Mouse (Mus musculus): ENCODE measurements around the gene Tyrp1.

Gene Tyrp1

DNA sequence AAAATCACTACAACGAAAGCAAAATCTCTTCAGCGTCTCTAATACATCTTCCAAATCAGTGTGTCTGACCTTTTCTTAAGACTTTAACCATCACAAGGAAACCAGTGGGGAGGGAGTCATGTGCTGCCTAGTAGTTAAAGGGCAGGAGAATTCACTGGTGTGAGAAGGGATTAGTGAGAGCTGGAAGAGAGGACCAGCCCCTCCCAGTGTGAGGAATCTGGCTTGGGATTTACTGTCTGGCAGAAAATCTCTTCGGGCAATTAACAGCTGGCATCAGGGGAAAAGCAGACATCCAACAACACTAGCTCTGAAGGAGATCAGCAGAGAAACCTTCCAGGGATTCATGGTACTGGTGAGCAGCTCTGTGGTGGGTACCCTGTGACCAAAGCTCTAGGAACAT, at the start of gene Tyrp1:
Gene Tyrp1, plus strand, starts transcription at position 74 of the 400 bp plus-strand sequence.
- in situ Hi-C loops (cut with MboI; ENCODE audit: unreplicated experiment in 2 of 2): no loop called here

- in situ Hi-C loops (cut with MboI; ENCODE audit: unreplicated experiment in 2 of 2): no loop called here
Measured at GRCm38 (mm10) chr4:80788339-80788738, 45.6 kb upstream of the Tyrp1 start.

DNA sequence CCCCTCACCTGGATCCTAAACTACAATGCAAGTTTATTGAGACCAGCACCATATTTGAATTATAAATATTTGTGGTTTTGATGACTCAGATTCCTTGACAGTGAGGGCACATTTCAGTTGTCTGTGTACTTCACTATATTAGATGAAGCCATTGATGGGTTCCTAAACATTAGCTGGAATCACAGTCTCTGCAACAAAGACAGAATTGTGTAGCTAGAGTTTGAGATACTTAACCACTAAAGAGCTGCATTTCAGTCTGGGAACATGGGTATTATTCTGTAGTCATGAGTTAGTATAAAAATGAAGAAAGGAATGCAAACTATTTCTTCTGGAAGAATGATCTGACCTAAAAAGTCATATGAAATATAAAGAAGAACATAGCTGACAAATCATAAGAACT, 14.4 kb upstream of the Tyrp1 start:
- in situ Hi-C loops (cut with MboI; ENCODE audit: unreplicated experiment in 2 of 2): no loop called here

GRCm38 (mm10) chr4:80821945-80822344, 12.0 kb upstream of the Tyrp1 start:
- in situ Hi-C loops (cut with MboI; ENCODE audit: unreplicated experiment in 2 of 2): no loop called here

DNA sequence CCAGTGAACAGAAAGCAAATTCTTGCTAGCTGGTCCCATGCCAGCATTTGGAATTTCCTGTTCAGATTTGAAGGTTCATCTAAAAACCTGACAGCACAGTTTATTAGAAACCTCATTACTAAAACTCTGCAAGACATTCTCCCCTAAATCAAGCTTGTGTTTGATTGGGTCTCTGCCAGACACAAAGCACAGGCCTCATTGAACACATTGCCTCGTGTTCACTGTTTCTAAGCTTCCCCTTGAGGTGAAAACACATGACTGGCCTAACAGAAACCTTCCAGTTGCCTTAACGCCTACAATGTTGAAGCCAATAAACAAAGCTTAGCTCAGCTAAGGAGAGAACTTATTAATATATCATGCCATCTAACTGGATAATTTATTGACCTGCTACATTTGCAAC, 5.7 kb upstream of the Tyrp1 start:
- in situ Hi-C loops (cut with MboI; ENCODE audit: unreplicated experiment in 2 of 2): no loop called here

DNA sequence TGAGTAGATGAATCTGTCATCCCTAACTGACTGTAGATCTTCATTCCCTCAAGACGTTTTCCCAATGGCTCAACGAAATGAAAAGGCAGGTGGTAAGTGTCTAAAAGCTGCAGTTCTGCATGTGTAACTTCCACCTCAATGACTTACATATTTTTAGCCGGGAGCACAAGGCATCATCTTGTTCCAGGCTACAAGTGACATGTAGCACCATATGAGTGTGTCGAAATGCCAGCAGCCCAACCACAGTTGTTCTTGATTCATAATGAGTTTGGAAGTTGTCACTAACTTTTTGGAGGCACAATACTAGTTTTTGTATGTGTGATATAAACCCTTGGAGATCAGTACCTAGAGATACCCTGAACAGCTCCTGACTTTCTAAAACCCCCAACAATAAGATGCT, 5.4 kb downstream of the Tyrp1 start:
- in situ Hi-C loops (cut with MboI; ENCODE audit: unreplicated experiment in 2 of 2): no loop called here

DNA sequence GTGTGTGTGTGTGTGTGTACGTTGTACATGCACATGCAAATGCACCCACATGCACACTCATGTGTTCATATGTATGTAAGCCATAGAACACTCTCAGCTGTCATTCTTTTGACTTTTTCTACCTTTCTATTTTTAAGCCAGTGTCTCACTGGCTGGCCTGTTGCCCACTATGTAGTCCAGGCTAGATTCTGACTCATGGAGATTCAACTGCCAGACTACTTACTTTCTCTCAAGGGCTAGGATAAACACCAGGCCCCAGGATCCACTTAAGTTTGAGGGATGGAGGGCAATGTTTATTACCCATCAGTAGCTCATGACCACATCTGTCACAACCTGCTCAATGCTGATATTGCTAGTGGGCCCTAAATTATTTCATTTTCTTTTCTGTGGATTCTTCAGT, 8.1 kb downstream of the Tyrp1 start:
- in situ Hi-C loops (cut with MboI; ENCODE audit: unreplicated experiment in 2 of 2): no loop called here

GRCm38 (mm10) chr4:80843752-80844151, 9.8 kb downstream of the Tyrp1 start:
- in situ Hi-C loops (cut with MboI; ENCODE audit: unreplicated experiment in 2 of 2): no loop called here

DNA sequence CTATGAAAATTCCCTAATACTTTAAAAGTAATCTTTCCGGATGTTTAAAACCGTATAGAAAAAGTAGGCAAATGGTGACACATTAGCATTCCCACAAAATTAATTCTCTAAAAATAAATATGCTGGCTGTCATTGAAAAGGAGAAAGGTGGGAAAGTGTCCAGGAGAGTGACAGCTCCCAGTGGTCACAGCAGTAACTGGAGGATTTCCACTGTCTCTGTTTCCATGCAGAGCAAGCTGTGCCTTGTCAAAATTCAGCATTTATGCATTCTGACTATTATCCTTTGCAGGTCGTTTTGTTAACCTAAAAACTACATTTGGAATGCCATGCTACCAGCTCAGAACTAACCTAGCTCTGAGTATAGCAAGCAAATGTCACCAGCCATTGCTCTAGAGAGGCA, 12.1 kb downstream of the Tyrp1 start:
- in situ Hi-C loops (cut with MboI; ENCODE audit: unreplicated experiment in 2 of 2): no loop called here

DNA sequence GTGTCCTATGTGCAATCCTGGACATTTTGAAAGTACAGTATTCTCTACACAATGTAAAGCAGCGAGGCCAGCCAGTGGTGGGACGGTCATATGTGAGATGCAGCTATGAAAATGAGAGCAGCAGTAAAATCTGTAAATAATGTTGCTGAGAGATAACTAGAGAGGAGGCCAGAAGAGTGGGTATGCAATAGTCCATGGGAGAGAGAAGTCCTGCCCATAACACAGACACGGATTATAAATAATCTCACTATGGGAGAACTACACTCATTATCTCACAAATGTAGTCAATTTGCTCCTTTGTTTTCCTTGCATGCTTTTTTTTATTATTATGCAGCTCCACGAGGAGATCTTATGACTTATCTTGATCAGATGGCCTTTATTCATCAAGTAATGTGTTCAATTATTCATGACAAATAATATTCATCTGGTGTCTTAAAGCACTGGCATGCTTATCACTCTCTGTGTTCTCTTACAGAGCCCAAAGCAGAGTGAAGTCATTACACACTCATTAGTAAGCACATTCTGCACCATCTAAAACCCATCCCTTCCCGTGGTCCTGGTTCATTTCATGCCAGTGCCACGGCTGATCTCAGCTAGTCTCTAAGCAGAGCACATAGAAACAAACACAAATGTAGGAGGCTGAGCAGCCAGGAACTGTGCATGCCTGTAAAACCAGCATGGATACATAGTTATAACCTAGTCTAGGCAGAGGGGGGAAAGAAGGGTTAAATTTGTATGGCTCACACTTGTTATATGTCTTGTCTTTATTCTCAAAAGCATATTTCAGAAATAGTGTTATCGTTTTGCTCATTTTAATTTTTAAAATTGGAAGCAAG, 18.9 kb downstream of the Tyrp1 start:
- in situ Hi-C loops (cut with MboI; ENCODE audit: unreplicated experiment in 2 of 2): no loop called here

- in situ Hi-C loops (cut with MboI; ENCODE audit: unreplicated experiment in 2 of 2): no loop called here
Measured at GRCm38 (mm10) chr4:80855495-80855894, 21.6 kb downstream of the Tyrp1 start.

- in situ Hi-C loops (cut with MboI; ENCODE audit: unreplicated experiment in 2 of 2): no loop called here
Measured at GRCm38 (mm10) chr4:80862962-80863361, 29.0 kb downstream of the Tyrp1 start.

- in situ Hi-C loops (cut with MboI; ENCODE audit: unreplicated experiment in 2 of 2): no loop called here
Measured at GRCm38 (mm10) chr4:80863906-80864305, 30.0 kb downstream of the Tyrp1 start.

DNA sequence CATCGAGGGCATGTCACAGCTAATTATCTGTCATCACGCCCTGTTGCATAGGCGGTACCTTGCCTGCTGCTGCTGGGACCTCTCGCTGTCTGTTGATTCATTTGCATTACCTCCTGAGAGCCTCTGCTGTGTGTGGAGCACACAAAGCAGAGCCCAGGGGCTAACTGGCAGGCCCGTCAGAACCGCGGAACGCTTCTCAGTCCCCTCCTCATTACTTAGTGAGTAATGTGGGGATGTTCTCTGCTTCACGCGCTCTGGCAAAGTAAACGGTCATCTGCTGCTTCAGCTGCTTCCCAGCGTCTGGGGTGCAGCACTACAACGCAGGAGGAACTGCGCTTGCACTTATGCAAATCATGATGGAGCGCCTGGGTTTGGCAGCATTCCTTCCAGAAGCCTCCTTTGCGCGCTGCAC, 30.6 kb downstream of the Tyrp1 start:
- in situ Hi-C loops (cut with MboI; ENCODE audit: unreplicated experiment in 2 of 2): no loop called here

- in situ Hi-C loops (cut with MboI; ENCODE audit: unreplicated experiment in 2 of 2): no loop called here
Measured at GRCm38 (mm10) chr4:80866065-80866464, 32.1 kb downstream of the Tyrp1 start.

DNA sequence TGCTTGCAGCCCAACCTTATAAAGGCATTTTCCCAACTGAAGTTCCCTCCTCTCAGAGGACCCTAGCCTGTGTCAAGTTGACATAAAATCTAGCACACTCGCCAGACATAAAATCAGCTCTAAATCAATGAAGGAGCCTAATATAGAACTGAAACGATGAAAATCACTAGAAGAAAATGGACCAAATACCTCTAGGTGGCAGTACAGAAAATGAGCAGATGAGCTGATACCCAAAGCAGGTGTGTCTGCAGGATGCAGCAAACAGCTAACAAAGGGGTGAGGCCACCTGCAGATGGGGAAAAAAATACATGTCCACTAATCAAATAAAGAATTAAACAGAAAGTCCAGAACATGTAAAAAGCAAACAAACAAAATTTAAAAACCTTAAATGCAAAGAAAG, 35.7 kb downstream of the Tyrp1 start:
- in situ Hi-C loops (cut with MboI; ENCODE audit: unreplicated experiment in 2 of 2): no loop called here

DNA sequence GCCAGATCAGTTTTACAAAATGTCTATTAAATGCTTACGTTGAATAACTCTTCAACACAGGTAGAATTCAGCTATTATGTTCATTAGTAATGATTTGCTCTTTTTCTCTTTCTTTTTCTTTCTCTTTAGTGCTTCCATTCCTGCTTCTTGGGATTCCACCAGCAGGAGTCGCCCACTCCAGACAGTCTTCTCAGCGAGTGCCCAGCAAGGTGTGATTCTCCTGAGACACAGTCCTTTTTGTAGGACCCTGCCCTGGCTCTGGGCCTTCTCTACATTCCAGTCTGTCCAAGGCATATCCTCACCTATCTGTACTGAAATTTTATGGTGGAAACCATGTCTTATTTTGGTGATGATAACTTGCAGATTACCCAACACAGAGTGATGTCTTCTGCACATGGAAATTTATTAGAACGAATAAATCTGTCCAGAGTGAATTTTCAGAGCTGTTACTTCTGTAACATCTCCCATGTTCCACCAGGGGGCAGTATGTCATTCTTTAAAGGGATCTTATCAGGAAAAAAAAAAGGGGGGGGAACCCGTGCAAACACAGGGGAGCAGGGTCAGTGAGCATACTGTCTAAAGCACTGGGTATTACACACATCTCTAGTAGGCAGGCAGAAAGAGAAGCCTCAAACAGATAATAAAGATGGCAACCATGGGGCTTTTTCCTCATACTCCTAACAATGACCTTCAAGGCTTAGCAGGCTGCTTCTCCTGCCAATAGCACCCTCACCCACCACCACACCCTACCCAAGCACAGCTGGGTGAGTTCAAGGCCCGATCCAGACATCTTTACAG, 39.1 kb downstream of the Tyrp1 start:
- in situ Hi-C loops (cut with MboI; ENCODE audit: unreplicated experiment in 2 of 2): no loop called here

DNA sequence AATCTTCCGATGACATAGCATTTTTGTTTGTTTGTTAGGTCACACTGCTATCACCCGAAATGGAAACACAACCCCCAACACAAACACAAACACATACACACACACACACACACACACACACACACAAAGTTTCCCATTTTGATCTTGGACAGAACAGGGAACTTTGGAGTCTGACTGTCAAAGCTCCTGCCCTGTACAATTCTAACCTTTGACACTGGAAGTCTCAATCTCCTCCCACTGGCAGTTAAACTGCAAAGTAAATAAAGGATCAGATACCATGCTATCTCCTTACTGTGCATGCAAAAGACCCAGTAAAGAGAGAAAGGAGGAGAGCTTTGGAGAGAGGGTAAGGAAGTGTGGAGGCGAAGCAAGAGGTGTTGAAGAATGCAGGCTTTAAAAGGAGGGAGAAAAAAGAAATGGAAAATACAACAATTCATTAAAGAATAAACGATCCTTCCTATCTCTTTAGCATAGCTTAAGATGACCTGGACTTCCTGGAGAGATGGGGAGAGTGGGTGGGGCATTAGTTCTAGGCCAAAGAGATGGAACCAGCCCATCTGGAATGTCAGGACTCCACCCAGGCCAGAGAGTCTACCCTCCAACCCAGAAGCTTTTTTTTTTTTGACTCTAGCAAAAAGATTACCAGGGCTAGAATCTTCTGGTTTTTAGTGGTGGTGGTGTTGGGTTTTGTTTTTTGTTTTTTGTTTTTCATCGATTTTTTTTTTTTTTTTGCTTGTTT, 40.4 kb downstream of the Tyrp1 start:
- in situ Hi-C loops (cut with MboI; ENCODE audit: unreplicated experiment in 2 of 2): no loop called here

DNA sequence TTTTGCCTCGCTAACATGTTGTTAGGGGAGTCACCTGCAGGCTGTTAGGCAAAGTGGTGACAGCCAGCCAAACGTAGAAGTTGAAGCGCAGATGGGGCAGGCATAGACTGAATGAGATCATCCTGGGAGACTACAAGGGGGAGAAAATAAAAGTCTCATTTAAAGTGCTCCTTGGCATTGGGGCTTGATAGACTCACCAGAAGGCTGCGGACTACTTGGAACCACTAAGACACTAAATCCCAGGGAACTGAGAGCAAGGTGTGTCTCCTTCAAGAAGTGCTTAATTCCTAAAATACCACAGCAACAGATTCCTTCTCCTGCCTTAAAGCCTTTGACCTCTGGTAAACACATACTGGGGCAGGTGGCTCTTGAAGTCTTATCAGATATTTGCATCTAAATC, 41.1 kb downstream of the Tyrp1 start:
- in situ Hi-C loops (cut with MboI; ENCODE audit: unreplicated experiment in 2 of 2): no loop called here

- in situ Hi-C loops (cut with MboI; ENCODE audit: unreplicated experiment in 2 of 2): no loop called here
Measured at GRCm38 (mm10) chr4:80881996-80882599, 48.2 kb downstream of the Tyrp1 start.

DNA sequence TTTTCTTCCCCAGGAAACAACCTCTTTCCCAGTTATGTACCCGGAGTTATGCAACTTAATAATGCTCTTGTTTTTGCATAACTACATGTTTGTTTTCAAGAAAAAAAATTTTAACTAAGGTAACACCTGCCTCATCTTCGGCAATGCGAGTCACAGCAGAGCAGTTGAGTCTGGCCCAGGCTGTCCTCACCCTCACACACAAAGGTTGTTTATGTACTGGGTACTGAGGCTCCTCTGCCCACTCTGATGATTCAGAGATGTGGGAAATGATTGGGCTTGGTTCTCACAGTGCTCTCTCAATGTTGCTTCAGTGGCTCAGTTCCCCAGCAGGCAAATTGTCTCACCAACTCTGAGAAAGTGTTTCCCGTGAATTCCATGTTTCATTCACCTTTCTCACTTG, 52.7 kb downstream of the Tyrp1 start:
- in situ Hi-C loops (cut with MboI; ENCODE audit: unreplicated experiment in 2 of 2): no loop called here

Measured in v-Abl transformed pro-B cells (cell line).